Mouse (Mus musculus) MEL-GATA-1-ER (cell line): ENCODE results near the gene Pir.

Experiments
- DNase-seq: peaks from one replicate; pipeline ENCODE4 v3.0.0-alpha.2; 2012; ENCODE audit warnings: low read depth; ENCODE audit errors: extremely low read depth

Gene Pir

DNA sequence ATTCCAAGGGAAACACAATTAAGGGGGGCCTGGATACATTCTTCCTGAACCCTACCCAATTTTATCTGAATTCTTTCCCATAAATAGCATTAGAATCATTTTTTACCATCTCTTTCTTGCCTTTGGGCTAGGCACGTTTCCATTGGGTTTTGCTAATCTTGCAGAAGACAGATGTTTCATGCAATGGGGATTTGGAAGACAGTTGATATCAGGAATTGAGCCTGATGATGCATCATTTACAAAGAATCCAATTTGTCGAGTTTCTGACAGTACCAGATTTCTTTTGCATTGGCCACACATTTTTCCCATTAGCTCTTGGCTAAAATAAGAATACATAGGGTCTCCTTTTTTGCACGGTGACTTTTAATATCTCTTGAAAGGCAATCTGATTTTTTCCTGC is 61.6 kb downstream of the Pir start:
- DNase-seq: no peak

DNA sequence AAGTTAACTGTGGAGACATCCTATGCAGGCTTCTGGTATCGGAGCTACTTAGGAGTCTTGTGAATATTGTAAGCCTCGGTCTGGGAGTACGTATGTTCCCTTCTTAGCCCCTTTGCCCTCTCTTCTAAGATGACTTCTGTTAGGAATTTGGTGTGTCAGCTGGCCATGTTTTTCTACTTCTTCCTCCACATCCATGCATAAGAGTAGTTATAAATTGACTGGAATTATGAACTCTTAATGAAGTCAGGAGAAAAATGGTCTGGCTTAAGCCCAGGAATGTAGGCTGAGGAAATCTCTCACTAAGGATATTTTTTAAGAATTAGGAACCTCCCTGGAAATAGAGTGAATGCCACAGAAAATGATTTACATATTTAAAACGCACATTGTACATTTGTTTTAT is 69.4 kb downstream of the Pir start:
- no peak for DNase-seq

DNA sequence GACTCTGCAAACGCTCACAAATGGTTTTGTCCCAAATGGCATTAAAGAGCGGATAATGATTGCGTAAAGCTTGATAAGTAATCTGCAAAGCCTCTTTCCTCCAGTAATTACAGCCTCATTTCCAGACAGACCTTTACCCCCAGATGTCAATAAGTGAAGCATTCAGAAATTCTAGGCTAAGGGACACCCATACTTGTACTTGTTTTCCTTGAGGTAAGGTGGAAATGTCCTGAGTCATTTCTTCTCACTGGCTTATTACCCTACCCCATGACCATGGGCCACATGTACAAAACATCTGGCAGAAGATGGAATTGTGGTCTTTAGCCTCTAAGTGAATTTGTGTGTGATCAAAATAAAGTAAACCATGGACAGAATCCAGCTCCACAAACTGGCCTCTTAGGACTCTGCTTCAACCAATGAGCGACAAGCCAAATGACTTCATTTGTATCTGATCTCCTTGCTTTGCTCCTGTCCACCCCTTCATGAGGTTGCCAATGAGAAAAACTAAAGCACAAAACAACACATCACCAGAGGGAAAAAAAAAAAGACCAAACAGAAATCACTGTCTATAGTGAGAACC is 76.3 kb downstream of the Pir start:
- no peak for DNase-seq

DNA sequence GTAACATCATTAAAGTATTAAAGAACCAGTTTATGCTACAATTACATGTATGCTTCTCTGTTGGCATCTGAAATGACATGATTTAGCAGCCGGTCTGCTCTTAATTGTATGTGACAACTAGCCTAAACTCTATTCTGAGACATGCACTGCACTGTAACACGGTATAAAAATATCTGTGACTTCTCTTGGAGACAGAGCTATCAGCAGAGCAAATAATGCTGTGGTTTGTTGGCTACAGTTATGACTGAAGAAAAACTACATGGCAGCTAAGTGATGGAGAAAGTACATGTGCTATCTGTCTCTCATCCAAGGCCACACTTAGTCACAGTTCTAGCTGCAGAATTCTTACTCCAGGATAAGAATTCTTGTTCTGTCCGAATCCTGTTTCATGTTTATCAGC is 79.8 kb downstream of the Pir start:
- DNase-seq: no peak

DNA sequence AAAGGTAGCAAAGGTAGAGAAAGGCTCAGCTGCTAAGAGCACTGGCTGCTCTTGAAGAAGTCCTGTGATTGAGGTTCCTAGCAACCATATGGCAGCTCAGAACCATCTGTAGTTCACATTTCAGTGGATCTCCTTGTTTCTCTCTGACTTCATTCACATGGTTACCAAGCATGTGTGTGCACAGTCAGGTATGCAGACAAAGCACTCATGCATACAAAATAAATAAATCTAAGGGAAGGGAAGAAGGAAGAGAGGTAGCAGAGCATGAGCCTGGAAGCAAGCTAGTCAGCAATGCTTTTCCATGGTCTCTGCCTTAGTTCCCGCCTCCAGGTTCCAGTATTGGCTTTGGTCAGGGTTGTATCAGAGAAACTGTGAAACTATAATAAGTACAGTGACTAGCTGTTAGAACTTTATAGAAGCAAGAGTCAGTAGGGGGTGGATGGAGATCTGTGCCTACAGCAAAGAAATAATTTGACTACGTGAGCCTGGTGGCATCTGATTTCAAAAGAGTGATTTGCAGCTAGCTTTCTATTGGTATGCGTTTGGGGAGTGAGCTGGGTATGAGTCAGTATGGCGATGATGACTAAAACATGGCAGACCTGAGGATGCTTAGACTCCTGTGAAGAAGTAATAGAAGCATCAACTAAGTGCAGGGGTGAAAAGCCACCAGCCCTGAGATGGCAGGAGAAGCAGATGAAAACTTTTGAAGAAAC is 96.1 kb downstream of the Pir start:
- no peak for DNase-seq

DNA sequence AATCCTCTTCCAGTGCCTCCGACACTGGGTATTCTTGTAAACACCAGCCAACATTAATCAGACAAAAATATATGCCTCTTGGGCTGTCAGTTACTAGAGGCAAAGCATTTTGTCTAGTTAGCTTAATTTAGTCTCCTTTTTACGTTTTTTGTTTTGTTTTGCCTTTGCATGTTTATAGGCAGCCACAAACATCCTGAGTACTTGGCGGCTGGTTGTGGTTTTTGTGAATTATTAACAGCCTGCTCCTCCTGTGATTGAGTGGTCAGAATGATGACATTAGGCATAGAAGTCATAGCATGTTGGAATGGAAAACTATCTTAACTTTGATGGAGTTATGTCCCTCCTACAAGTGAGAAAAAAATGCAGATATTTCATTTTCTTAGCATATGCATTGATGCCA is 101.4 kb downstream of the Pir start:
- DNase-seq: no peak

DNA sequence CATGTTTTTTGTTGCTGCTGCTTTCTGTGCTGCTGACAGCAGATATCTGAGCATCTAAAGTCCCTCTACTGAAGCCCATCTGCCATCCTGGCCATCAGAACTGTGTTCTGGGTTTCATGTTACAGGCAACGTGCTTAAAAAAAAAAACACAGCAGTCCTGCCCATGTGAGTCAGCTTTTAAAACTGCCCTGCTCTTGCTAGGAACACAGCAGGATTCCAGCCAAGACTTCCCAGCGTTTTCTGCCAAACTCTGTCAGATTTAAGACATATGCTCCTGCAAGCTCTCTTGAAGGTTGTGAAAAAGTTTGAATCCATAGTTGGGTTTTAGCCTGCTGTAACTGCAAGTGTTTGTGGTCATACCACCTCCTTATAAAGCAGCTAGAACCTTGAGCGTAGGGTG is 103.9 kb downstream of the Pir start, which contains the start of gene Vegfd:
Vegfd (plus strand) TSS at position 298 of the 400 bp plus-strand sequence.
- DNase-seq: no peak

DNA sequence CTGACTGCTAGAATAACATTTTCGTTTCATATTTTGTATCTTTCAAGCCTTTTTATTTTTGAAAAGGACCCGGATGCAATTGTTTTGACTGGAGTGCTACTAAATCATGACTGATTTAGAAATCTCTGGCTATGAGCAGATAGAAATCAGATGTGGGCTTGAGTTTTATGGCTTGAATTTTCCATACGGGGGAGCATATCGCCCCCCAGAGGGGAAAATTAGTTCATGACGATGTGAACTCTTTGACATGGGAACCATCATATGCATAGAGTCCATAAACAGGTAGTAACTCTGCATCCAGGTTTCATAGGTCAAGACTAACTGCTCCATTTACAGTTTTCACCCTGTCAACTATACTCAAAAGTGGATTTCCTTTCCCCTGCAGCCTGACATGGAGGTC is 105.4 kb downstream of the Pir start:
- no peak for DNase-seq

DNA sequence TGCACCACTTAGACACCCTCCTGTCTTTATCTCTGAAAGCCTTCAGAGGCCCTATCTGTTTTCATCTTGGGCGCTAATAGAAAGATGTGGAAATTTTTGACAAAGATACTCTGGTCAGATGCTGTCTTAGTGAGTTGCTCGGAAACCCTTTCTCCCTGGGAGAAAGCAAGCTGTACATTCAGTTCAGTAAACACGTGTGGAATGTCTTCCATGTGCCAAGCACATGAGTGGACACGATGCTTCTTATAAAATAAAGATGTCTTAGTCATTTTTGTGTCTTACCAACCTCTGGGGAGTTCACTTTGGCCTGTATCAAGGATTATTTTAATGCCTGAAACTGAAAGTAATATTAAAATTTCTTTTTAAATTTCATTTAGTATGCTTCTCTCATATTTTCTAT is 110.5 kb downstream of the Pir start:
- DNase-seq: no peak

DNA sequence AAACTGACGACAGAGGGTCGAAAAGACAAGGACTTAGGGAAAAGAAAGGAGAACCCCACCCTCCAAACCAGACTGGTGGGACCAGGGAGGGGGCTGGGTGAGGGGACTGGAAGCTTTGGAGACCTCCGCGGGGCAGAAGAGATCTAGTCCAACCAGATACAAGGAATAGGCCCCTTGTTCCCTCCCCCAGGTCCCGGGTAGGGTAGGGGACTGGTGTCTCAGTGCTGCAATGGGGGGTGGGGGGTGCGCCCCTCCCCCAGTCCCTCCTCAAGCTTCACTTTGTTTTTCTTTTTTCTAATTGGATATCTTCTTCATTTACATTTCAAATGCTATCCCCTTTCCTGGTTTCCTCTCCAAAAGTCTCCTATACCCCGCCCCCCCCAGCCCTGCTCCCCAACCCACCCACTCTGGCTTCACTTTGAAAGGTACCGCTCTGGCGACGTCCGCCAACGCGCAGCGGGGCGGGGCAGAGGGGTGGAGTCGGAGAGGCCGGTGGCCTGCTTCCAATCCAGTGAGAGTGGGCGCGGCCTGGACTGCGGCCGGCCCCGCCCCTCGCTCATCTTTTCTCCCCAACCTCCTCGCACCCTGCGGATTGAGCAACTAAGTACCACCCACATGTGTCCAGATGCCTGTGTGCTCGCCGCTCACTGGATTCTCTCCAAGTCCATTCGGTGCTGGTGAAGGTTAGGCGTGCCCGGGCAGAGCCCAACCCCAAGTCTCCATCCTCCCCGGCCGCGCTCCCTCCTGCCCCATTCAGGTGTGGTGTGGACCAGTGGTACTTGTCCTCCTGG is 112.6 kb downstream of the Pir start:
- peak; percentile 69 for DNase-seq

DNA sequence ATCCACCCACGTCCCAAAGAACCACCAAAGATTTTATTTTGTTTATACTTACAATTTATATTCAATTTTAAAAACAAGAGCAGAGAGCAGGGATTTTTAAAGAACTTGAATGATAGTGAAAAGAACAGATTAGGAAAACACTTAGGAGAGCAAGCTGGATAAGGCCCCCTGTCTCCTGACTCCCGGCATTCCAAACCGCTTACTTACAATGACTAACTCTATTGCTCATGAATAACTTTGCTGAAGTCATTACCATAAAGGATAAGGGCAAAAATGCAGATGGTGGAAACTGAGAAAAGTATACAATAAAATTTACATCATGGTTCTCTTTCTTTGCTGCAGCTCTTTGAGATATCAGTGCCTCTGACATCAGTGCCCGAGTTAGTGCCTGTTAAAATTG is 124.9 kb downstream of the Pir start:
- DNase-seq: no peak

DNA sequence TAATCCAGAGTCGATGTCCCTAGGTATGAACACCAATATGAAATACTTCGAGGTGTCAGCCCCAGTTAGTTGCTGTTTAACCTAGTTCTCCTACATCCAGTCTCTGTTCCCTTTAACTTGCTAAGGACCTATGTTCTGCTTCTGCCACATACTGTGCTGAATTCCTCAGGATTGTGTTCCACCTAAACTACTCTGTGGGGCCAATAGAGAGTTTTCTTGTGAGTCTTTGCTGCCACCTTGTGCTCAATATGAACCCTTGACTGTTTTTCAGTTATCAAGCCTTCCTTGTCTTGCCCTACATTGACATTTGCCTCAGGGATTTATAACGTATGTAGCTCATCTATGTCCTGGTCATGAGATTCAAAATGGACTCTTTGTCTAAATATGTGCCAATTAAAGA is 129.3 kb downstream of the Pir start:
- DNase-seq: no peak

DNA sequence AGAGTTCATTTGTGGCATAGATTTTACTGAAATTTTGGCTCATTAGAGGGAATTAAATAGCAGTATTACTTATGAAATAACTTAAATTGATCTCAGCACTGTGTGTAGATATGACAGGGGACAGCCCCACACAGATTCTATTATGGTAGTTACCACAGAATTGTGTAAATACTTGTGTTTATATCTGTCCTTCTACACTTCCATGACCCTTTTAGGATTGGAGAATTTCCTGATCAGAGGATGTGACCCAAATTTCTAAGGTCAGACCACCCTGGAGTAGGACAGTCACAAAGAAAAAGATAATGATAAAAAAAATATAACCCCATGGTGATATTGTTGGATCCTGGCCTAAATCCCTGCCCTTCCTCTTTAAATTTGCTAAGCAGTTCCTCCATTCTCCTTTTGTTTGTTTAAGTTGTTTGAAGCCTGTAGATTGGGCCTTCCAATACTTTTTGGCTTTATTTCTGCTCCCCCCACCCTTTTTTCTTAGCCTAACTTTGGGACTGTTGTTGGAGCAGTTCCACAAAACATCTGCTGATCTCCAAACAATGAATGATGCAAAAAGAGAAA is 136.0 kb downstream of the Pir start:
- no peak for DNase-seq

DNA sequence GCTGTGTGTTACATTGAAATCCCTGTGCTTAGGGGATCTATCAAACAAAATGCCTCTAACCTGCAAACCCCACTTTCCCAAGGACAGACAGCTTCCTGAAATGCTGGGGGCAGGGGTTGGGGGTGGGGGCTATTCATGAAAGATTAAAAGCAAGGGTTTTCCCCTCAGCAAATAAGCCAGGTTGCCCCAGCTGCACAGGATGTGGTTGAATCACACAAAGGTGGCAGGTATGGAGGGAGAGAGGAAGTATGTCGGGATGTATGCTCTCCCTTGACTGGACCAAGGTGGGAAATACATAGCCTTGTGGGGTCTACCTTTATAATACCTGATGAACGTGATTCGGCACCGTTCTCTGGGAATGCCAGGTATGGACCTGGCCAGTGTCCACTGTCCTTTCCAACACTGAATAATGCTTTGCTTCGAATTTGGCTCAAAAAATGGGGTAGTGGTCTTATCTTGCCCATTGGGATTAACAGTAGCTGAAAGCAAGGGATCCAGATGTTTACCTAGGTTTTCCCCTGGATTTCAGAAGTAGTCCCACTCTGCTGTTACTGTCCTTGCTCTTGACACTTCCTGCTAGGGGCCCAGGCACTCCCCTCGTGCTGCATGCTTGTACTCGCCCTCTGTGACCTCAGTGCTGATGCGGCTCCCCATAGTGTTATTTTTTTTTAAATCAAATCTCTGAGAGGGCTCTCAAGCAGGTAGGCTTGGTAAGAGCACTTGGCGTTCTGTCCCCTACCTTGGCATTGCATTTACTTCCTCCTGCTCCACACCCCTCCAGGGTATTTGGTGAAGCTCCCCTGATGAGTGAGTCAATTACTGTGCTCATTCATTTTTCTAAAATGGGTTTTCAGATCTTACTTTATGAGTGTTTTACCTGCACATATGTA is 137.2 kb downstream of the Pir start:
- DNase-seq: no peak

DNA sequence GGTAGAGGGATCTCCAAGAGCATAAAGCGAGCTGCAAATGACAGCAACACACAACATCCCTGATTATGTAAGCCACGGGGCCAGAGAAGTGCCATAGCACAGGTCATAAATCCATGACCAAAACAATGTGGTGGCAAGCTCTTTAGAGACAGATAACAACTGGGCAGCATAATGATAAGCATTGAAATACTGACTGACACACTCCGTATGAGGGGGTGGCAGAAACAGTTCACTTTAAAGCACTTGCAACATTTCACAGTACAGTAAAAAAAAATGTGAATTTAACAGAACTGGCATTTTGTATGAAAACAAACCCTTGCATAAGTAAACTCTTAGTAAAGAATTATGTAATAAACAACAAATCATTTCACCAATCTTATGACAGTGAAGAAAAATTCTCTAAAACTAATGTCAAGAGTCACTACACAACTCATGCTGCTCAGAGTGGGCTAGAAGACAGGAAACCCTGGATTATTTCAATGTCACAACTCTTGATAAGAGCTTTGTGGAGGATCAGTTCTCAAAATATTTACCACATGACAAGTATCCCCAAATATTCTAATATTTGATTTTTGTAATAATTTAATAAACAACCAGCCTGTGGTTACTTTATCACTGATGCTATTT is 139.2 kb downstream of the Pir start:
- no peak for DNase-seq

DNA sequence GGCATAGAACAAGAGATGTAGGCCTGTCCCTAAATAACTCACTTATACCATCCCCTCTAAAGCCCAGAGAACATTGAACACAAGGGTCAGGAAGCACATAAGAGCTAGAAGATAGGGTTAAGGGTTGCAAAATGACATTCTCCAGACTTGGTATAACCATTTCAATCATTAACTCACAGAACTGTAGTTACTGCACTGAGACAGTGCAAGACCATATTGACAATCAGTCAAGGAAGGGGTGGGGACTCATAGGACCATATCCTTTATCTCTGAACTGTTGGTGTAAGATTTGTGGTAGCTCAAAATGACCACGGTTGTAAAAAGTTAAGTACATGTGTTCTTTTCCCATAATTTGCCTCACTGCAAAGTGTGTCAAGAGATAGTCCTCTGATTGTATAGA is 141.4 kb downstream of the Pir start:
- no peak for DNase-seq

DNA sequence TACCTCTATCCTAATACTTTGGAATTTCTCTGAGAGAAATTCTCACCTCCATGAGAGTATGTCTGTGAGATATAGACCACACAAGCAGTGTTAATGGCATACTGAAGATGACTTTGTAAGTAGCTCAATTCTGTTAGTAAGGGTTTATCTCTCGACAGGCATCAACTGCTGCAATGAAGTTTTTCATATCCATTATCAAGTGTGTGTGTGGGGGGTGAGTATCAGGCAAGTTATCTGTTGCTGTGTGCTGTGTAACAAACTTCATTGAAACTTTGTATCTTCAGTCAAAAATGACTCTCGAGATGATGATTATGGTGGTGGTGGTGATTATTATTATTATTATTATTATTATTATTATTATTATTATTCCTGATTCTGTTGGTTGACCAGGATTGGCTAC is 147.6 kb downstream of the Pir start:
- DNase-seq: no peak

DNA sequence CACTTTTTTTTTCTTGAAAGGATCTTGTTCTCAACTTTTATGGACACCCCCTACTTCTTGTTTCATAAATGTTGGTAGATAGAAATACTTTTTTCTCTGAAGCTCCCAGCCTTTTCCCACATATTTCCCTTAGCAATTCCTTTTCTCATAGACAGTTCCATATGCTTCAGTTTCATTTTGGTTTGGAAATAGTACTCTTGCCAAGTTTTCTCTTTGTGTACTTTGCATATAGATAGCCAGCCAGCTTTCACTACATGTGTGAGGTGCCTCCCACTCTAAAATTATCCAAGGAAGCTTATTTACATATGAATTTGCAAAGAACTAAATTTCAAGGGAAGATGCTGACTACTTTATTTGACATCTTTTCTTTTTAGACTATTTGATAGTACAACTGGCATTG is 148.8 kb downstream of the Pir start:
- DNase-seq: no peak

DNA sequence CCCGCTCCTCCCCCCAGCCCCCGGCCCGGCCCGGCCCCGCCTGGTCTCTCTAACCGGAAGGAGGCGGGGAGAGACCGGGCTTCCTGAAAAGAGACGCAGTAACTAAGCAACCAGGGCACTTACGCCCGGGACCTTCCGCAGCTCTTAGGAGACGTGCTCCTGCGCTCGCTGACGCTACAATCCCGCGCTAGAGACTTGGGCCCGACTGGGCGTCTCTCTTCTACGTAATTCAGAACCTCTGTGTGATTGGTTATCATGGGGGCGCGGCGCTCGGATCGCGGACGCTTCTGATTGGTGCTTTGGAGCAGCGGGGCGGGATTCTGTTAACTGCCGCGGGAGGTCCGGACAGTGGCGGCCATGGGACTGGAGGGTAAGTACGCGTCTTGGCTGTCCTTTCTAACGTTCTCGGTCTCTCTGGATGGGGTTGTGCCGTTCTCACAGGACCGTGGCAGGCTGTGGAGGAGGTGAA is 150.3 kb downstream of the Pir start, which contains the start of gene Piga:
Piga (plus strand) TSS at position 317 of the 469 bp plus-strand sequence.
- peak; percentile 97 for DNase-seq

DNA sequence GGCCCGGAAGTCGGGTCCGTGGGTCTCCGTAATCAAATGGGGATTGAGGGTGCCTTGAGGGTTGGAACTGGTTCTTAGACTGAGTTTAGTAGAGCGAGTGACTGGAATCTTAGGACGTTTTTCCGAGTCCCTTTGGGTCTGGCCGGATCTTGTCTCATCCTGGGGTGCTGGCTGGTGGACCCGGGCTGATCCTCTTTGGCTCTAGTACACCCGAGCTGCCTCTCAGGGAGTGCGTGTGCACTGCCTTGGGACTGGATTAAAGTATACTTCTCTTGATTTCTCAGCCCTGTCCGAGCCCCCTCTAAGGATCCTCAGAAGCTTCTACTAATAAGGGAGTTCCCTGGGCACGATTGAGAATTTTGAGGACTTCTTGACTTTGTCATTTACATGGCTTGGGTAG is 150.8 kb downstream of the Pir start:
- no peak for DNase-seq

DNA sequence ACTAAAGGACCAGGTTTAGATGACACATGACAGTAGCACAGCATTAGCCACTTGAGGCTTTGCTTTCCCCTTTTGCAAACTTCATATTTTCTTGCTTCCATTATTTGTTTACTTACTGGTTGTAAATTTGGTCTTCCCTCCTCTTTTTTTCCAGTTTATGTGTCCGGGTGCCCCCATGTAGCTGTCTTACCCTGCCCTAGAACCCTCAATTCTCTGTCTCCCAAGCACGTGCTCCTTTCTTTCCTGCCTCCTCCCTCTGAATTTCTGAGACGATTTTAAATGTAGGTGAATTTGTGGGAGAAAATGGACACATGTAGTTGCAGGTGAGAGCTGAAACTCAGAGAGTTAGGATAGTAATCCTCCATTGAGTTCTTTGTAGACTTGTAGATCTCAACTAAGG is 151.3 kb downstream of the Pir start:
- no peak for DNase-seq
